Mouse (Mus musculus) CD8-positive naive resting alpha-beta T cell, adult 2 months (primary cell): ENCODE data around the gene Gm10271.
A peak's percentile ranks its signal among the peaks of the same experiment; 100 is the strongest.

Experiments
- DNase-seq, 2 experiments: peaks; one replicate each; pipeline ENCODE4 v3.0.0; 2022; ENCODE audit warnings: low read depth in 2 of 2, low spot score in 2 of 2

Gene Gm10271

DNA sequence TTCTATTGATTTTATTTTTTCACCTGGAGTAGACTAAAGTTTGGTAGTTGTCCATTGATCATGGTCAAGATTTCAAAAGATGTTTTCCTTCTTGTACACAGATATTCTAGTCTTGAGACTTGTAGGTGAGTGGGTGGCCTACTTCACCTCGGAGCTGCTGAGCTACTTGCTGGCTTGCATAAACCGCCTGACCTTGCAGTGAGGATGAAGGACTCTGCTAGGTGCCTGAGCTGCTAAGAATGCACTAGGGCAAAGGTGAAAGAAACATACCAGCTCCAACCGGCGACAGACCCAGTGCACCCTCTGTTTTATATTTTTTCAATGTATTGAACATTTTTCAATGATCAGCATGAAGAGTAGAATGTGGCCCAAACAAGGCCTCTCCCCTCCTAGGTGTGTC is 7.9 kb upstream of the Gm10271 start:
- no peak for DNase-seq

DNA sequence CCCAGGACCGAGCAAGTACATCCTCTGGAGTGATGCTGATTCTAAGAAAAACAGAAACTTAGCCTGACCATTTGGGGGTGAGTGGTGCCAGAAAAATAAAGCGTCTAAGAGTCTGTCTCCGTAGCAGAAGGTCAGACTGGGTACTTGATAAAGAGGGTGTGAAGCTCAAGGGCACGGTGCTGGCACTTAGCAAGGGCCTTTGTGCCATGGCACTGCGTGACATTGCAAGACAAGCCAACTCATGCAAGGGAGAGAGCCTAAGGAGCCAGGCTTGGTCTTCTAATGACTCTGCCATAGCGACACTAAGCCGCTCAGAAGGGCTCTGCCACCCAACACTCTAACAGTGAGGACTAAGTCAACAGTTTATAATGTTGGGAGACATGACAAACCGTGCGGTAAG is 6.4 kb upstream of the Gm10271 start:
- no peak for DNase-seq

DNA sequence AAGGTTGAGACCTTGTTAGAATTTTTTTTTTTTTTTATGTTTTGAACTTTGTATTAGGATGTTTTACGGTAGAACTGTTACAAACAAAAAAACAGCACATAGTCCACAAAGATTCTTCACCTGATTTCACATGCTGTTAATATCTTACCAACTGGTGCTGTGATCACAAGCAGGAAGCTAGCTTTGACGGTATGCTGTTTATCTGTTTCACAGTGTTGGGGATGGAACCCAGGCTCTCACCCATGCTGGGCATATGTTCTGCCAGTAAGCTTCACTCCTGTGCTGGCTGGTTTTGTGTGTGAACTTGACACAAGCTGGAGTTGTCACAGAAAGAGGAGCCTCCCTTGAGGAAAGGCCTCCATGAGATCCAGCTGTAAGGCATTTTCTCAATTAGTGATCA is 5.4 kb upstream of the Gm10271 start:
- no peak for DNase-seq

DNA sequence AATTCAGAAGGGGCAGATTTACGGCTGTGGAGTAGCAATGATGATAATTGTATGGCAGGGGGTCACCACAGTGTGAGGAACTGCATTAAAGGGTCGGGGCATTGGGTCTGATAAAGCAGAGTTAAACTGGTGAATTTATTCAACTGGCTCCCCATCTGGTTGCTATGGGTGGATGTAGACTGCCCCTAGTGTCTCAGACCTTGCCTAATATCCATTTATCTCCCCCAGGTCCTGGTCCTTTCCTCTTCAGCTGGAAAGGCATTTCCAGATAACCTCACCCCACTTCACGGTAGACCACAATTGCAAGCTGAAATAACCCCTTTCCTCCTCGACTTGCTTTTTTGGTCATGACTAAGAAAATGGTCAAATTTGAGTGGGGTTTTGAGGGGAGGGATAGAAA is 5.0 kb upstream of the Gm10271 start:
- no peak for DNase-seq

DNA sequence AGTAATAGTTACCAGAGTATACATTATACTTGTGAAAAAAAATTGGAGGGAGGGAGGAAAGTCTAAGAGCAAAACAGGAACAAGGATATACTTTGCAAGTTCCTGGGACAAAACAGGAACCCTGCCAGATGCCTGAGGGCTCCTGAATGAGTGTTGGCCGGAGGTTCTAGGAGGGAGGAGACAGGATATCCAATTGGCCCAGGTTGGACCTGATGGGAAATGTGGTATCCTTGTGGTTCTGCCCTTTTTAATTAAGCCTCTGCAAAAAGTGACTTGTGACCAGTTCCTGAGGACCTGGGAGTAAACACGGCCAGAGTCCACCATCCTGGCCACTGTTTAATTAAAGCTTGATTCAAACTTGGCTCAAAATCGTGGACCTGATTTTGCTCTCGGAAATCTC is 3.7 kb downstream of the Gm10271 start:
- no peak for DNase-seq

DNA sequence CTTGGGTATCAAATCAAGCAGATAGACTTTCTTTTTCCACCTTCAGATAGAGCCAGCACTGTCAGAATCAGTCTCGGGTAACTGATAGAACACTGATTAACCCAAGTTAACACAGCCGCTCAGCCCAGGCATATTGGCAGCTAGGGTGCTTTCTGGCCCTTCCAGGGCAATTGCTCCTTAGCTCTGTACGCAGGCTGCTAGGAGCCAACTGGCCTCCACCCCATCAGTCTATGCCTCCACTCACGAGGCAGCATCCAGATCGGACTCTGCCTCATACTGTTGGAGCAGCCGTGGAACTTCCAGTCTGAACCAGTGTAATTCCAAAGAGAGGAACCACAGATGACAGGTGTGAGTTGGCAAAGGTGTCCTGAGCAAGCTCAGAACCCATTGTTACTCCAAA is 6.3 kb downstream of the Gm10271 start:
- no peak for DNase-seq

DNA sequence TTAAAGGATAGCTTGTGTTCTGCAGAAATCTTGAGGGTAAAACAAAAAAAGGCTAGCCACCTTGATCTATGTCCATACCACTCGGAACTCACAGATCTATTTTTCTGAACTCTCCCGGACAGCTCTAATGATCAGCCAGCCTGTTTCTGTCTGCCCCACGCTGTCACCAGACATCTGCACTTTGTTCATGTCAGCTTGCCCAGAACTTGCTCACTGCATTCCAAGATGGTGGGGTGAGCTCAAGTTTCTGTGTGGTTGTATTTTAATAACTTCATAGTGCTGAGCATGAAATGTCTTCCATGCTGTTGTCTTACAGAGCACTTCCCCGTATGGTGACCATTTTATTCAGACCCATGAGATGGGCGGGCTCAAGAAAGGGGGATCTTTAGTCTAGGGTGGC is 7.1 kb downstream of the Gm10271 start:
- DNase-seq, result no peak

DNA sequence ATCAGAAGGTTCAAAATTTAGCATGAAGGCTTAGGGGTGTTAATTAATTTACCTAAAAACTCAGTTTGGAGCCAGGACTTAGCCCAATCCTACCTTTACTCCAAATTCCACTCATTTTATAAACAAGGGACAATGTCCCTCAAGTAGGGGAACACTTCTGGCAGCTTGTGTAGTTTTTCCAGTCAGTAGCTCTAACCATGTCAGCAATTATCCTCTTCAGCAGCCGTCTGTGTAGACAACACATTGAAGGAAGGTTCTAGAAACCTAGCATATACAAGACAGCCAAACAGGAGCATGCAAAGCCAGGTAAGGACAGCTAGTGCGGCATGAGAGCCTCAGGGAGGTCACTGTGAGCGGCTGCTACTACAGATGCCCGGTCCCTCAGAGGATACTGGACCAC is 7.8 kb downstream of the Gm10271 start:
- DNase-seq, result no peak

DNA sequence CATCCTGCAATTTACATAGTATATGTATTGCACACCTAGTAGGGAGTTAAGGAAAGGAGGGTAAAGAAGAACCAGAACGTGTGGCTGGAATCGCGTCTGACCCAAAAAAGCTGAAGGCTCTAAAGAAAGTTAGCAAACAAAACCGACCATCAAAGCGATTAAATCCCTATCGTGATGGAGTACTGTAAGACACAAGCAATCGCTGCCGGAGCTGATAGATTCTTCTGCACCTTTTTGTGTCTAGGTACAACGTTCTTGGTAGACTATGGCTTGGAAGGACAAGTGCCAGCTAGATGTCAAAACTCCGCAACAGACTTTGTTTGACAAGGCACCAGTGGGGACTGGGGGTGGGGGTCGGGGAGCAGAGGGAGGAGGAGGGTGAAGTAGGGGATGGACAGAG is 8.3 kb downstream of the Gm10271 start:
- no peak for DNase-seq

DNA sequence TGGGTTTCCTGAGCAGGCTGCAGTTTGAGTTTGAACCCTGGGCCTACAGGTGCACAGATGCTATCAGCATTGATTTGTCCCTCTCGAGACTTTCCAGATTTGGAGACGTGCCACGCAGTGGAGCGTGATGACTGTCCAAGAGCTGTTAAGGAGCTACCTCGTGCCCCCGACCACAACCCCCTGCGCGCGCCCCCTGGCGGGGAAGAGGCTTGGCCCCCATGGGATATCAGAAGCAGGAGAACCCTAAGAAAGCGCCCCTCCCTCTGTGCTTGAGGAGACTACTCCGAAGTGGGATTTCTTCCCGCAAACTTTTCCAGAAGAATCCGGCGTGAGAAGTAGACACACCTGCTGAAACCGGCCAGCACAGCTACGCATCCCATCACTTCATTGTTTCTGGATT is 9.6 kb downstream of the Gm10271 start:
- DNase-seq, result no peak

DNA sequence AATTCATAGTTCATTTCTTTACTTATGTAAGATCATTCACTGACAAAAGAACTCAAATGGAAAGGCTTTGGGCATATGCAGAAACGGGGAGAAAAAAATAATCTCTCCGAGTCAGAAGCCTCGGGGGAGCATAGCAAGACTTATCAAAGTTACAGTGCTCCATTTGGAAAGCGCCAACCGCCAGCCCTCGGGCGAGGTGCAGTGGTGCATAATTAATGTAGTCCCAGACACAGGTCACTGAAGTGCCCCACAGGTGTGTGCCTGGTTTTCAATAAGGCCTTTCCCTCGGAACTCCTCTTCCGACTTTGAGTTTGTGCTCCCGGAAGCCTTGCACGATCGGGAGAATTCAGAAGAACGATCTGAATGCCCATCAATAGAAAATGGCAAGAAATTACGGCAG is 10.3 kb downstream of the Gm10271 start:
- DNase-seq, result no peak

DNA sequence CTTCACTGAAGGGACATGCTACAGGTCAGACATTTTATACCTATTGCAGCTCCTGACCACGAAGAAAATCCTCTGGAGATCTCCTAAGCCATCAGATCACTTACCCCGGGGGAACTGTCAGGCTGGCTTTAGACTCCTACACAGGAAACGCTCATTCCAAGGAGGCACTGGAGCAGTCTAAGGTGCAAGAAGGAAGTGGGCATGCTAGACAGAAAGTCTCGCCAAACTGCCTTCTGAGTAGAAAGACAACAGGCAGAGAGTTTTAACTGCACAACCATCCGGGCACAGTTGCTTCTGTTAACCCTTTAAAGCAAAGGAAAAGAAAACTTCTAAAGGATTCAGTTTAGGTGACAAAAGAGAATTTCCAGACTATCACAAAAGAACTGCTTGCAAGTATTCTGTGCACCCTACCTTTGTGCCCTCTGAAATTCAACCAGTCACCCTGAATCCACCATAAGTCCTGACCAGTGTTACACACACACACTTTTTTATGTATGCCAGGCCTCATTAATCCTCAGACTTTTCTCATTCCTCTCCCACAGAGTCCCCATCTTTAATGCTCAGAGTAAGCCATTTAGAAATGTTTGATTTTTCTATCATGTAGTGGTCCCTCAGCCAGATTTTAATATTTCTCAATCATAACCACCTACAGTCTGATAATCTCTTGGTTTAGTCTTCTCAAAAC is 14.4 kb downstream of the Gm10271 start:
- DNase-seq, result no peak

DNA sequence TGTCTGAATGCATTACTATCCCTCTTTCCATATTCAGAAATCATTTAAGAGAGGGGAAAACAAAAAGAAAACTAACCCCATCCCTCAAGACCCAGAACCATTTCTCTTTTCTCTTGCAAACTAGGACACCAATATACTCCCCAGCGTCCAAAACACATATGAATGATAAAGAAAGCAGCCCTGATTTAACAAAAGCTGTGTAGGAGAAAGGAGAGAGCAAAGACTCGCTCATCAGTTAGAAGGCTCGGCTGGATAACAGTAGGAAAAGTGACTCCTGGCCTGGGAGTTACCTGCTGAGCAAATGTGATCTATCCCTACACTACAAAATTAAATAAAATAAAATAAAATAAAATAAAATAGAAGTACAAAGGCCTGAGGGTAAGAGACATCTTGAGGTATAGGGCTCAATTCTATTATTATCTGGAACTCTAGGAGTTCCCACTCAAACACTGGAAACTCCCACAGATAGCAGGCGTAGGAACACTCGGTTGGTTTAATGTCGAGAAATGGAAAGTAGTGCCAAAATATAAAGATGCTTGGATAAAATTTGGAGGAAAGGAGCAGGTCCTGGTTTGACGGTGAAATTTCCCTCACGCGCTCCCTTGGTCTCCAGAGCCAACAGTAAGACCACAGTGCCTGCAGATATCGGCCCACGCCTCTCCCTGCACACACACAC is 15.8 kb downstream of the Gm10271 start:
- DNase-seq, result no peak

DNA sequence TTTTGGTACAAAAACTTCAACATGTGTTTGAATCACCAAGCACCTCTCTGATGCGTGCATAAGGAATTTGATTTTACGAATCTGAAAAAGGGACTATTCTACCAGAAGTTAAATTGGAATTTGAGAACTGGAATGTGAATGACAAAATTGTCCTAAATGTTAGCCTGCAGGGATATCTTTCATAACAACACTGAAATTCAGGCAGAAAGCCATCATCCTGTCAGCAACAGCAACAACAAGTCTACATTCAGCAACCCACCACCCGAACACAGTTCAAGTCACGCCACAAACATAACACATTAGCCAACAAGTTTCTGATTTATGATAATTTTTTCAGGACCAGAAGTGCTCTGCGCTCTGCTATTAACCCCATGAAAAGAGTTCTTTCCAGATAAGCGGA is 17.2 kb downstream of the Gm10271 start:
- no peak for DNase-seq

DNA sequence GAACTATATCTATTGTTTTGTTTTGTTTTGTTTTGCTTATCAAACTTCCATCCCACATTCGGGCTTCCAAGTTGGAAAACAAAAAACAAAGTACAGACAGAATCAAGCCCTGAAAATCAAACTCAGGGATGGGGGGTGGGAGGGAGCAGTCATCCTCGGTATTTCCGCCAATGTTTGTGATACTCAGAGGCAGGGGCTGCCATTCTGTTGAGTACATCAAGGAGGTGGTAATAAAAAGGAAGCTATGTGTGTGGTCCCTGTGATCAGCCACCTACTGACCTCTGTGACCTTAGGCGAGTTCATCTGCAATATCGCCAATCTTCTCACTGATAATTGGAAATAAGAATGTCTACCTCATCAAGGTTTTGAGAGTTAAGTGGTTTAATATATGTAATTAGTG is 21.5 kb downstream of the Gm10271 start:
- DNase-seq, result no peak

DNA sequence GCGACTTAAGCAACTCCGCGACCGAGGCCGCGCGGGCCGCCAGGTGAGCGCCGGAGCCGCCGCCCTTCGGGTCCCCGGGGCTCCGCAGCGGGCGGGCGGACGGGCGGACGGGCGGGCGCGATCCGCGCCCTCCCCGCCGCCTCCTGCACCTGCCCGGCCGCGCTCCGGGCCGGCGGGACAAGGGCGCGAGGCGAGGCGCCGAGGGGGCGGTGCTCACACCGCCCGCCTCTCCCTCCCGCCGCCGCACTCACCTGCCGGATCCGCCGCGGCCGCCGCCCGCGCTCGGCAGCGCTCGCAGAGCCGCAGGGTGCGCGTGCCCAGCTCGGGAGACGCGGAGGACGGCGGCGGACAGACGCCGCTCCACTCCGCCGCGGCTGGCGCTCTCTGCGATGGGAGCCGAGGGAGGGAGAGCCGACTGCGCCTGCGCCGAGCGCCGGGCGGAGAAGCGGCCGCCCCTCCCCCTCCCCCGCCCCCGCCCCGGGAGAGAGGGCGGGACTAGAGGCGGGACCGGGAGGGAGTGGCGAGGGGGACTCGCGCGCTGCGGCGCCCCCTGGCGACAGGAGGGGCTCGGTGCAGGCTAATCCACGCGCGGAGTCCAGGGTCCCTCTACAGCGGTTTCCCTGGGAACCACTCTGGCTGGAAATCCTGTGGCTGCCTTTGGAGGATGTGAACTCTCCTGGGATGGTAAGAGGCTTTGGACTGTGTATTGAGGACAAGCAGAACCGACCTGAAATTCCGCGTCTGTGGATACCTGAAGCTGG is 22.2 kb downstream of the Gm10271 start, which contains the start of gene Rab3ip:
Gene Rab3ip, minus strand, starts transcription at position 761 of the 761 bp plus-strand sequence.
- DNase-seq, result peak; percentile 83

DNA sequence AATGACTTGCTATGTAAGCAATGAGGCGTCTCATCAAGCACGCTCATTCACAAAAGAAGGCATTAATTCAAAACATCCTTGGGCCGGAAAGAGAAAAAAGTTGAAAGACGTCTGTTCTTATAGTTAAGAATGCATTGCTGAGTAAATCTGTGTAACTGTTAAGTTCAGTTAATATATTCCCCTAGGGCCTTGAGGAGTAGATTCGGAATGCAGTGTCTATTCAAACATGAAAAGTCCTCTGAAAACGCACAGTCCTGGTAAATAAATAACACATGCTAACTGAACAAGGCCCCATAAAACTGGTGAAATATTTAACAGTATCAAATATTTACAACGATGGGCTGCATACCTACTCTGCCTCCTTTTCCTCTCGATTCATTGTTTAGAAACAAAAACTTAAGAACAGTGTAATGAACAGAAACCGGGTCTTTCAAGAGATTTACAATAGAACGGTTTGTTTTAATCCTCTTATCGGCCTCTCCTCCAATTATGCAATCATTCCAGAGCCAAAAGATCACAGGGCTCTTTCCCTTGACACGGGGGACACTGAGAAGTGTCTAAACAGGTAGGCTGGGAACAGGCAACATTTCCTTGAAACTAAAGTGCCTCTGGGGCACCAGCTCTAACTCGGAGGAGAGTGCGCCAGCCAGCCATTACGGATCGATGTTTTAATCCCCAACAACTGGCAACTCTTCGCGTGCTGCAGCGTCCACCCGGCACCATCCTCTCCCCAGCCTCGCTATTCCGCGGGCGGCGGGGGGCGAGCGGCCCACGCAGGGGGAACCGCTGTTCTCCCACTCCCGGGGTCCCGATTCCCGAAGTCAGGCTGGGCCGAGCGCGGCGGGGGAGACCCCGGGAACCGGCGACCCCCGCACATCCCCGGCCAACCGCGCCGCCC is 23.0 kb downstream of the Gm10271 start:
- DNase-seq, result no peak

DNA sequence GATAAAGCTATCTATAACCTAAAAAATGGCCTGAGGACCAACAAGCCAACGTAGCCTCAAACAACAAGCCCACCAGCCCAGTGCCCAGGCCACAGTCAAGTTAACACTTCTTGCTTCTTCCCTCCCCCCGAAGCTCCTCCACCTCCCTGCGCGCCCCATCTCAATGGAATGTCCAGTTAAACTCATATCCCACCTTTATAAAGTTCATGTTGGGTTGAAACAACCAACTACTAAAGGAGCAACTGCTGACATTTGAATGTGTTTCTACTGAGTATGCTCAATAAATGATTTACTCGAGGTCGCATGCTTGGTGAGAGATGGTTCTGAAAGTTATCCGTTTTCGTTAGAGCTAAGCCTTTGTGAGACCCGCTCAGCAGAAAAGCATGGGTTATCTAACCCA is 24.0 kb downstream of the Gm10271 start:
- DNase-seq, result no peak

DNA sequence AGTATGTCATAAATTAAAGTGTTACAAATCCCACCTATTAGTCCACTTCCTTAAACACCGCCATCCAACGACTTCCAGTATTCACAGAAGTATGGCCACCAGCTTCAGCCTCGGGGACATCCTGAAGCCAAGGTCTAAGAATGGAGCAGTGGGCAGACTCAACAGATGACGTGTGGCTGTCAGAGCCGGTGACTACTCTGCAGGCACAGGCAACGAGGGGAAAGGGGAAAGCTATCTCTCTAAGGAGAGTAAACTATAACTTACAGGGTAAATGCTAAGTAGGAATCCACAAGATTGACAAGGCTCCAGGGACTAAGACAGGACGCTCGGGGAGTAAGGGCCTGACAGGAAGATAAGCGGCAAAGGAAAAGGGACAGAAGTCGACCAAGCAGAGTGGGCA is 27.5 kb downstream of the Gm10271 start:
- DNase-seq, result no peak

DNA sequence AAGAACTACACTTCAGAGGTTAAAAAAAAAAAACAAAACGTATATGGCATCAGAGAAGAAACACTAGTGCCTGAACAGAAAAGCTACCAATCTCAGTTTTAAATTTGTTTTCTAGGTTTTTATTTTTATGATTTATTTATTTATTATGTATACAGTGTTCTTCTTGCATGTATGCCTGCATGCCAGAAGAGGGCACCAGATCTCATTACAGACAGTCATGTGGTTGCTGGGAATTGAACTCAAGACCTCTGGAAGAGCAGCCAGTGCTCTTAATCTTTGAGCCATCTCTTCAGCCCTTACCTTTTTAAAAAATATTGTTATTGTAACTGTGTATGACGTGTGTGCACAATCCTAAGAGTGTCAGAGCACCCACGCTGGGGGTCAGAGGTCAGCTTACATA is 28.3 kb downstream of the Gm10271 start:
- no peak for DNase-seq

DNA sequence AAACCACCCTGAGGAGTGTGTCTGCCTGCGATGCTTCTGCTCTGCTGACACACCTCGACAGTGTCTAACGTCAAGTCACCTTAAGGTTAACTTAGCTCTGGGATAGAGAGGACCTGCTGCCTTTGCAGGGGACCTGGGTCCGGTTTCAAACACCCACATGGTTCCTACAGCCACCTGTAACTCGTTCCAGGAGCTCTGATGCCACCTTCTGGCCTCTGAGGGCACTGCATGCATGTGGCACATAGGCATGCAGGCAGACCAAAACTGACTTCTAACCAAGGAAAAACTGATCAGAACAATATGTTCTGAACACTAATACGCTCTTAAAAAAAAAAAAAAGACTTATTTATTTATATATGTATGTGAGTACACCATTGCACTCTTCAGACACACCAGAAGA is 29.4 kb downstream of the Gm10271 start:
- peak in 1 of 2 experiments; percentile 56 for DNase-seq
